Mouse (Mus musculus) kidney, adult 2 months (tissue): ENCODE measurements around the gene Gria3. TPM values are rescaled to one million over a fixed set of nuclear protein-coding genes. Genes with fewer than 3 reads are reported as not detected.

Source experiments
- DNase-seq: peaks from one replicate; pipeline ENCODE4 v3.0.0; 2021
- H3K27ac ChIP-seq: fragments of 200-500 bp; 2 replicates; pipeline ENCODE4 v1.5.1; 2012; ENCODE audit warnings: low read depth, low read length, control low read depth, inconsistent platforms; ENCODE audit not compliant: insufficient read depth
- H3K27me3 ChIP-seq: fragments of 200-500 bp; replicated peaks from 2 replicates; pipeline ENCODE4 v1.6.1; 2012; ENCODE audit warnings: mild to moderate bottlenecking, moderate library complexity, low read length, inconsistent platforms; ENCODE audit not compliant: control insufficient read depth, insufficient read depth
- H3K36me3 ChIP-seq: fragments of 200-500 bp; 2 replicates; pipeline ENCODE4 v1.6.1; 2012; ENCODE audit warnings: mild to moderate bottlenecking, moderate library complexity, low read length, inconsistent platforms; ENCODE audit not compliant: control insufficient read depth, insufficient read depth
- H3K4me1 ChIP-seq: fragments of 200-500 bp; 2 replicates; pipeline ENCODE4 v1.6.1; 2011; ENCODE audit warnings: low read length; ENCODE audit not compliant: control insufficient read depth, insufficient read depth
- H3K4me3 ChIP-seq: fragments of 200-500 bp; 2 replicates; pipeline ENCODE4 v1.5.1; 2011; ENCODE audit warnings: mild to moderate bottlenecking, low read depth, low read length, control low read depth; ENCODE audit not compliant: insufficient read depth
- CTCF ChIP-seq: fragments of 200-500 bp; conservative IDR thresholded peaks from 2 replicates; pipeline ENCODE4 v1.5.1; 2011; ENCODE audit warnings: low read depth, mild to moderate bottlenecking, control low read depth, low read length, moderate library complexity, mixed read lengths; ENCODE audit not compliant: insufficient read depth, insufficient read length
- POLR2A ChIP-seq: fragments of 200-500 bp; IDR thresholded peaks from one replicate; pipeline ENCODE4 v1.6.1; 2011; ENCODE audit warnings: low read depth, low read length, control low read depth
- WGBS: fragments of 180-500 bp; shearing (Covaris S2); methylation state at CpG from one replicate; pipeline ENCODE4 v1.1.7; 2018; 5-methylcytosine and 5-hydroxymethylcytosine counted together
- polyA plus RNA-seq: library from polyadenylated mRNA; depleted of rRNA; stranded (reverse); fragments of >200 nt; gene quantifications from 2 replicates; pipeline ENCODE4 v1.2.3, GENCODE M21; 2012

The Gria3 gene
- polyA plus RNA-seq, 1 experiment: 4.3 TPM

GRCm38 (mm10) chrX:41633576-41633975, 232.9 kb downstream of the Gria3 start:
- WGBS: 60% methylated on average over 4 of the region's 4 CpGs
- H3K27me3 ChIP-seq: no peaks in the 10 kb centered on the region
- H3K36me3 ChIP-seq: no peaks in the 10 kb centered on the region
- no peak overlapping the region for H3K27ac ChIP-seq
- H3K4me3 ChIP-seq: no peak overlapping the region
- TF ChIP-seq CTCF: no peak
- no peak for TF ChIP-seq POLR2A
- no peaks in the 10 kb centered on the region for H3K4me1 ChIP-seq
- DNase-seq: no peak

DNA sequence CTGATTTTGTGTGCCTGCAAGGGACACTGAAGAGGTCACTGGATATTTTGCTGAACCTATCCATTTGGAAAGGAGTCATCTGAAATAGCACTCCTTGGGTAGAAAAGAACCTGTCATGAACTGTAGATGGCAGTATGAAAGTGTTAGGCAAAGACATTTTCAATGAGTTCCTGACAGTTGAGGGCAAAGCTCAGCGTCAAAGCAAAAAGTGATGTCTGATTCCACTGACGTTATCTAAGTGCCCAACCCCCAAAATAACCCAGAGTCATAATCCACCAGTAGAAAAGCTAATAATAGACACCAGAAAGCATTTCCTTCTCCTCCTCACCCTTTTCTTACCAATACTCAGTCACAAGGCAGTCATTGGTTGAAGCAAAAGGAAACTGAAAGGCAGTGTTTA, 244.3 kb downstream of the Gria3 start:
- Histone ChIP-seq H3K4me3 (no peak overlapping the region), H3K4me1 (no peaks in the 10 kb centered on the region), H3K36me3 (no peaks in the 10 kb centered on the region), H3K27me3 (no peaks in the 10 kb centered on the region), H3K27ac (no peak overlapping the region)
- TF ChIP-seq POLR2A (no peak), CTCF (no peak)
- DNase-seq: no peak
- 29% methylated on average over 2 of the region's 2 CpGs for WGBS

GRCm38 (mm10) chrX:41657791-41658190, 257.1 kb downstream of the Gria3 start:
- no peaks in the 10 kb centered on the region for H3K4me1 ChIP-seq
- no peak overlapping the region for H3K4me3 ChIP-seq
- 66% methylated on average over 4 of the region's 4 CpGs for WGBS
- H3K27ac ChIP-seq: no peak overlapping the region
- TF ChIP-seq POLR2A (no peak), CTCF (no peak)
- DNase-seq: no peak
- no peaks in the 10 kb centered on the region for H3K27me3 ChIP-seq
- no peaks in the 10 kb centered on the region for H3K36me3 ChIP-seq

- no peak for DNase-seq
- H3K36me3 ChIP-seq: no peaks in the 10 kb centered on the region
- no peaks in the 10 kb centered on the region for H3K4me1 ChIP-seq
- no peaks in the 10 kb centered on the region for H3K27me3 ChIP-seq
- H3K27ac ChIP-seq: no peak overlapping the region
- no peak overlapping the region for H3K4me3 ChIP-seq
- 57% methylated on average over 2 of the region's 2 CpGs for WGBS
- TF ChIP-seq POLR2A: no peak
- no peak for TF ChIP-seq CTCF
Measured at GRCm38 (mm10) chrX:41688869-41689268, 288.2 kb downstream of the Gria3 start.

GRCm38 (mm10) chrX:41692076-41692475, 291.4 kb downstream of the Gria3 start:
- H3K4me1 ChIP-seq: no peaks in the 10 kb centered on the region
- no peaks in the 10 kb centered on the region for H3K36me3 ChIP-seq
- no peak overlapping the region for H3K27ac ChIP-seq
- no peak overlapping the region for H3K4me3 ChIP-seq
- DNase-seq: no peak
- H3K27me3 ChIP-seq: no peaks in the 10 kb centered on the region
- WGBS: 41% methylated on average over 1 of the region's 1 CpGs
- TF ChIP-seq CTCF: no peak
- TF ChIP-seq POLR2A: no peak
